Mouse (Mus musculus) lung, embryonic 14.5 days (tissue): Measurements from ENCODE around the gene Trim56. TPM values are rescaled to one million over a fixed set of nuclear protein-coding genes. Genes with fewer than 3 reads are reported as not detected.

Experiments used
- ATAC-seq: fragments of 200-750 bp; cut with Nextera tagmentation; 2 replicates; pipeline ENCODE4 v1.8.0; 2017; ENCODE audit warnings: mild to moderate bottlenecking, moderate TSS enrichment, moderate library complexity; ENCODE audit not compliant: insufficient read depth
- DNase-seq: peaks from one replicate; pipeline ENCODE4 v3.0.0-alpha.2; 2015
- H3K27ac ChIP-seq: fragments of 300-500 bp; sonication (generic); 2 replicates; pipeline ENCODE4 v1.5.1; 2014; ENCODE audit warnings: low read depth, mild to moderate bottlenecking, moderate library complexity
- H3K27me3 ChIP-seq: fragments of 300-500 bp; sonication (generic); 2 replicates; pipeline ENCODE4 v1.6.1; 2014; ENCODE audit warnings: low read length, control low read depth; ENCODE audit not compliant: insufficient read depth
- H3K36me3 ChIP-seq: fragments of 300-500 bp; sonication (generic); 2 replicates; pipeline ENCODE4 v1.6.1; 2014; ENCODE audit warnings: control low read depth; ENCODE audit not compliant: insufficient read depth
- H3K4me1 ChIP-seq: fragments of 300-500 bp; sonication (generic); 2 replicates; pipeline ENCODE4 v1.6.1; 2014; ENCODE audit warnings: antibody characterized with exemption, control low read depth; ENCODE audit not compliant: insufficient read depth
- H3K4me2 ChIP-seq: fragments of 300-500 bp; sonication (generic); 2 replicates; pipeline ENCODE4 v1.6.1; 2014; ENCODE audit warnings: mild to moderate bottlenecking
- H3K4me3 ChIP-seq: fragments of 300-500 bp; sonication (generic); 2 replicates; pipeline ENCODE4 v1.5.1; 2014; ENCODE audit warnings: low read depth, low read length
- H3K9ac ChIP-seq: fragments of 300-500 bp; sonication (generic); 2 replicates; pipeline ENCODE4 v1.6.1; 2014
- H3K9me3 ChIP-seq: fragments of 300-500 bp; sonication (generic); 2 replicates; pipeline ENCODE4 v1.6.1; 2016; ENCODE audit warnings: low read depth, low read length, control low read depth
- CTCF ChIP-seq: IDR thresholded peaks from 2 replicates; pipeline ENCODE4 v1.5.1; 2016; ENCODE audit warnings: antibody characterized with exemption, low read depth
- WGBS: fragments of 180-500 bp; shearing (Covaris S2); extraction: QIAGEN DNeasy Blood & Tissue Kit; methylation state at CpG from one replicate; pipeline ENCODE4 v1.1.7; 2014; 5-methylcytosine and 5-hydroxymethylcytosine counted together
- polyA plus RNA-seq: library from polyadenylated mRNA; unstranded; fragments of >200 nt; fragmentation: Nextera tagmentation; extraction: Ambion mirVana; gene quantifications from 2 replicates; pipeline ENCODE4 v1.2.1, GENCODE M21; 2014

The Trim56 gene
- polyA plus RNA-seq, 1 experiment from 2014 or later: 11.8 TPM

DNA sequence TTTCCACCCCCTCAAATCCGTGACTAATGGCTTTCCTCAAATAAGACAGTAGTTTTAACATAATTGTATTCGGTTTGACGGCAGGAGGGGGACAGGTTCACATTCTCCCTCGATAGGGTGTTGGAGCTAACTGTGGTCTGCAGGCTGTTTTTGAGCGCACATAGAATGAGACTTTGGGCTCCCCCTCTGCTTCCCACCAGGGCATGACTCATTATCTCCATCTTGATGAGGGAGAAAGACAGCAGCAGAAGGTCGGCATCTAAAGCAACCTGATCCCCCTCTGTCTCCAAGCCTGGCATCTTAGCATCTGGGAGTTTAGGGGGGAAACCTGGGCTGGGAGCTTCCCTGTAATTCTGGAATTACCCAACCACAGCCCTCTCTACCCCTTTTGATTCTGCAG is 50.6 kb downstream of the Trim56 start:
- Histone ChIP-seq H3K4me2 (no peak overlapping the region), H3K4me3 (no peak overlapping the region), H3K27me3 (no peaks in the 10 kb centered on the region), H3K9ac (no peak overlapping the region), H3K9me3 (no peaks in the 10 kb centered on the region), H3K27ac (no peak overlapping the region), H3K36me3 (no peaks in the 10 kb centered on the region), H3K4me1 (no peaks in the 10 kb centered on the region)
- no peak for TF ChIP-seq CTCF
- DNase-seq: no peak
- 65% methylated on average over 6 of the region's 6 CpGs for WGBS
- ATAC-seq: no peak

DNA sequence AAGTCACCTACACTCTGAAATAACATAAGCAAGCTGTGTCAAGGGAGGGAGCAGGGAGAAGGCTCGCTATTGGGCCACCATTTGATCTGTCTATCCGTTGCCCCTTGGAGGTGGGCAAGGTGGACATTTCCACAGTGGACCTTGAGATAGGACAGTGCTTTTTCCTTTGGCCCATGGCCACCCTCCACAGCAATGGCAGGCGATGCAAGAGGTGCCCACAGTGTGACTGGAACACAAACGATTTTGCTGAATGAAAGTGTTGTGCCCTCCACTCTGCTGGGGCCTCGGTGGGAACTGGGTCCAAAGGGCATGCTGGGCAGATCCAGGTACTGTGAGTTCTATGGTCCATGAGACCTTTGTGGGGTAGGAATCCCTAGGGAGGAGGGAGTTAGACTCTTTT is 53.4 kb downstream of the Trim56 start:
- no peaks in the 10 kb centered on the region for H3K36me3 ChIP-seq
- no peak overlapping the region for H3K27ac ChIP-seq
- H3K4me2 ChIP-seq: no peak overlapping the region
- DNase-seq (no peak), ATAC-seq (no peak)
- no peaks in the 10 kb centered on the region for H3K27me3 ChIP-seq
- no peak for TF ChIP-seq CTCF
- H3K9me3 ChIP-seq: no peaks in the 10 kb centered on the region
- WGBS: 78% methylated on average over 5 of the region's 5 CpGs
- no peaks in the 10 kb centered on the region for H3K4me1 ChIP-seq
- no peak overlapping the region for H3K9ac ChIP-seq
- H3K4me3 ChIP-seq: no peak overlapping the region

GRCm38 (mm10) chr5:137061809-137062481 is 54.1 kb downstream of the Trim56 start:
- Histone ChIP-seq H3K27ac (no peak overlapping the region), H3K9ac (no peak overlapping the region), H3K4me2 (no peak overlapping the region), H3K4me3 (no peak overlapping the region), H3K4me1 (no peaks in the 10 kb centered on the region), H3K27me3 (no peaks in the 10 kb centered on the region), H3K9me3 (no peaks in the 10 kb centered on the region), H3K36me3 (no peaks in the 10 kb centered on the region)
- peak; percentile 62 for TF ChIP-seq CTCF
- no peak for ATAC-seq
- DNase-seq: peak; percentile 68
- 16% methylated on average over 11 of the region's 12 CpGs for WGBS

Other genes starting within 250 kb of the Trim56 start
- gene Col26a1, start 233.0 kb downstream of the Trim56 start, polyA plus RNA-seq: 9.0 and 11.7 TPM in 2 replicates
- 72.2 and 78.1 TPM in 2 replicates for gene Ift22, start 208.1 kb downstream of the Trim56 start, polyA plus RNA-seq
- gene Fis1, start 162.9 kb downstream of the Trim56 start, polyA plus RNA-seq: 306 and 314 TPM in 2 replicates
- gene Cldn15, start 149.6 kb downstream of the Trim56 start, polyA plus RNA-seq: 5.3 and 5.7 TPM in 2 replicates
- gene Plod3, start 129.2 kb downstream of the Trim56 start, polyA plus RNA-seq: 43.5 and 43.7 TPM in 2 replicates
- gene Znhit1, start 128.2 kb downstream of the Trim56 start, polyA plus RNA-seq: 88.9 and 97.4 TPM in 2 replicates
- 0.12 and 0.13 TPM in 2 replicates for gene Vgf, start 89.8 kb downstream of the Trim56 start, polyA plus RNA-seq
- 179 and 191 TPM in 2 replicates for gene Ap1s1, start 70.1 kb downstream of the Trim56 start, polyA plus RNA-seq
- 0.47 and 0.86 TPM in 2 replicates for gene Serpine1, start 43.9 kb downstream of the Trim56 start, polyA plus RNA-seq
- not detected in 2 replicates for gene Muc3, start 33.1 kb upstream of the Trim56 start, polyA plus RNA-seq
- gene Muc3a, start 96.2 kb upstream of the Trim56 start, polyA plus RNA-seq: not detected in 2 replicates
- gene Ache, start 171.3 kb upstream of the Trim56 start, polyA plus RNA-seq: 0.93 and 1.3 TPM in 2 replicates
- gene Ufsp1, start 178.4 kb upstream of the Trim56 start, polyA plus RNA-seq: 4.4 and 4.6 TPM in 2 replicates
- gene Srrt, start 191.5 kb upstream of the Trim56 start, polyA plus RNA-seq: 137 and 141 TPM in 2 replicates
- gene Trip6, start 198.2 kb upstream of the Trim56 start, polyA plus RNA-seq: 87.1 and 89.3 TPM in 2 replicates
- gene Slc12a9, start 217.4 kb upstream of the Trim56 start, polyA plus RNA-seq: 9.7 and 10.2 TPM in 2 replicates
- gene Ephb4, start 233.9 kb upstream of the Trim56 start, polyA plus RNA-seq: 68.6 and 78.0 TPM in 2 replicates